In genomic region chr5:135806555-135807262, GRCm38 (mm10) we compare ENCODE assay signal across 8 mouse cellular contexts. TPM values are rescaled to one million over a fixed set of nuclear protein-coding genes. Genes with fewer than 3 reads are reported as not detected.
DNase-seq lines count a peak whose midpoint lies in the region; ATAC-seq lines count a peak whose summit lies in the region.

Gene Srrm3 (plus strand): TSS chr5:135806890.

- H3K36me3 ChIP-seq in hindbrain, embryonic 15.5 days = no peaks in the 10 kb centered on the region

- peaks cover 31% of the 10 kb centered on the region for H3K4me1 ChIP-seq in hindbrain, embryonic 15.5 days (replicated peaks)

- peak within 1 kb of the TSS; percentile 56 for H3K4me3 ChIP-seq in hindbrain, embryonic 15.5 days

- H3K27ac ChIP-seq in hindbrain, embryonic 15.5 days (replicated peaks) = peak within 1 kb of the TSS; percentile 60

- no peaks in the 10 kb centered on the region for H3K9me3 ChIP-seq in hindbrain, embryonic 15.5 days

- peak within 1 kb of the TSS; percentile 82 for H3K9ac ChIP-seq in hindbrain, embryonic 15.5 days

- H3K4me2 ChIP-seq in hindbrain, embryonic 15.5 days = peak within 1 kb of the TSS; percentile 76

- peak; percentile 88 for DNase-seq in NIH3T3 (ENCODE audit: low read depth)
- peak; percentile 92 for DNase-seq in cerebellum, adult 9-11 months
- DNase-seq in frontal cortex, adult 2 months (ENCODE audit: extremely low spot score in 1 of 2, low spot score in 1 of 2) = peak; percentile 78 to 98
- DNase-seq in layer of hippocampus, postnatal 36 days = peak; percentile 89 to 90
- peak; percentile 90 to 94 for DNase-seq in lung, postnatal 4 days
- DNase-seq in retina, postnatal 7 days (ENCODE audit: low read depth, low spot score) = peak; percentile 91
- DNase-seq in urinary bladder, adult 18-20 months (ENCODE audit: low spot score in 2 of 2) = peak; percentile 80 to 88

- no peaks in the 10 kb centered on the region for H3K27me3 ChIP-seq in hindbrain, embryonic 15.5 days

- 3% methylated on average over 29 of the region's 29 CpGs for WGBS in hindbrain, embryonic 15.5 days

- ATAC-seq in hindbrain, embryonic 15.5 days (ENCODE audit: low FRiP score, low read depth) = peak; percentile 74

RNA-seq across cellular contexts. Expression of gene Srrm3, which starts in this region (rescaled TPM):
- 90.2 and 94.9 TPM in 2 replicates for polyA plus RNA-seq in frontal cortex, adult 2 months (2012; rRNA removed)
- polyA plus RNA-seq in hindbrain, embryonic 15.5 days (2015; fragmentation: Nextera tagmentation; extraction: Ambion mirVana) = 79.4 and 90.0 TPM in 2 replicates
- 10 to 100 TPM; 83.5 to 86.9 TPM for total RNA-seq in layer of hippocampus, postnatal 36 days (2021)

Comparison
In these comparisons a context has a peak if more than half of its experiments do, and no peak if none do; other contexts are left out.
1. Peak in every context shown above with its lines: DNase-seq, ATAC-seq, H3K4me3 ChIP-seq and H3K27ac ChIP-seq.